Mouse (Mus musculus) C2C12 (cell line): ENCODE data around the gene Capn9. TPM values are rescaled to one million over a fixed set of nuclear protein-coding genes. Genes with fewer than 3 reads are reported as not detected.
A peak's percentile ranks its signal among the peaks of the same experiment; 100 is the strongest.

Source experiments
- H3K27me3 ChIP-seq: one replicate; pipeline ENCODE4 v1.6.1; 2011; ENCODE audit not compliant: control insufficient read depth, insufficient read depth, insufficient read length
- H3K36me3 ChIP-seq: one replicate; pipeline ENCODE4 v1.6.1; 2011; ENCODE audit not compliant: control insufficient read depth, insufficient read depth
- H3K4me3 ChIP-seq: one replicate; pipeline ENCODE4 v1.5.1; 2011; ENCODE audit warnings: mild to moderate bottlenecking, control low read depth; ENCODE audit not compliant: poor library complexity, insufficient read depth, severe bottlenecking
- H3K79me2 ChIP-seq: one replicate; pipeline ENCODE4 v1.6.1; 2011; ENCODE audit not compliant: control insufficient read depth, insufficient read depth
- H3K79me3 ChIP-seq: one replicate; pipeline ENCODE4 v1.6.1; 2011; ENCODE audit warnings: low read depth, control low read depth
- H3ac ChIP-seq: one replicate; pipeline ENCODE3; 2011; ENCODE audit warnings: low read depth; ENCODE audit not compliant: control insufficient read depth, insufficient read length
- CEBPB ChIP-seq: IDR thresholded peaks from one replicate; pipeline ENCODE4 v1.6.1; 2011; ENCODE audit warnings: low read depth, mild to moderate bottlenecking, control low read depth, moderate library complexity
- CTCF ChIP-seq: IDR thresholded peaks from one replicate; pipeline ENCODE4 v1.5.1; 2011; ENCODE audit not compliant: control insufficient read depth, insufficient read depth, insufficient read length
- FOSL1 ChIP-seq: IDR thresholded peaks from one replicate; pipeline ENCODE4 v1.8.0; 2011; ENCODE audit warnings: mild to moderate bottlenecking, low read length; ENCODE audit not compliant: poor library complexity, insufficient read depth, severe bottlenecking
- MAX ChIP-seq: IDR thresholded peaks from one replicate; pipeline ENCODE4 v1.6.1; 2011; ENCODE audit warnings: mild to moderate bottlenecking, control low read depth
- MYOD1 ChIP-seq: IDR thresholded peaks from one replicate; pipeline ENCODE4 v1.6.1; 2011; ENCODE audit warnings: low read depth; ENCODE audit not compliant: control insufficient read depth, insufficient read length
- MYOG ChIP-seq: IDR thresholded peaks from one replicate; pipeline ENCODE4 v1.6.1; 2011; ENCODE audit not compliant: control insufficient read depth, insufficient read length; ENCODE audit errors: extremely low read depth
- USF1 ChIP-seq: IDR thresholded peaks from one replicate; pipeline ENCODE4 v1.6.1; 2011; ENCODE audit warnings: low read depth, mild to moderate bottlenecking, control low read depth, moderate library complexity
- polyA plus RNA-seq: library from polyadenylated mRNA; unstranded; fragments of >200 nt; fragmentation: generic; extraction: Trizol; gene quantifications from one replicate; pipeline ENCODE4 v1.2.1, GENCODE M21; 2012; ENCODE audit warnings: missing spikeins

Gene Capn9
- polyA plus RNA-seq, 1 experiment: not detected

- TF ChIP-seq MAX (no peak), CTCF (no peak), MYOD1 (no peak), USF1 (no peak), CEBPB (no peak), FOSL1 (no peak), MYOG (no peak)
- H3ac ChIP-seq: peak overlapping the region; percentile 82
Measured at GRCm38 (mm10) chr8:124662446-124663111, 86.7 kb downstream of the Capn9 start.

GRCm38 (mm10) chr8:124663112-124663873 lies 87.4 kb downstream of the Capn9 start, which contains the start of gene 2310022B05Rik:
Gene 2310022B05Rik, minus strand, starts transcription at chr8:124663369.
- Histone ChIP-seq H3K79me3 (peaks cover 32% of the 10 kb centered on the region), H3K27me3 (no peaks in the 10 kb centered on the region), H3K4me3 (peak within 1 kb of the TSS; percentile 65), H3K79me2 (peaks cover 44% of the 10 kb centered on the region), H3K36me3 (peaks cover 6% of the 10 kb centered on the region), H3ac (peak within 1 kb of the TSS; percentile 82)
- no peak for TF ChIP-seq MAX
- no peak for TF ChIP-seq FOSL1
- no peak for TF ChIP-seq USF1
- no peak for TF ChIP-seq MYOD1
- no peak for TF ChIP-seq CTCF
- no peak for TF ChIP-seq CEBPB
- TF ChIP-seq MYOG: no peak

More at GRCm38 (mm10) chr8:124662446-124663111, 86.7 kb downstream of the Capn9 start:
- peak overlapping the region; percentile 65 for H3K4me3 ChIP-seq
- no peaks in the 10 kb centered on the region for H3K27me3 ChIP-seq
- peaks cover 51% of the 10 kb centered on the region for H3K79me2 ChIP-seq
- H3K79me3 ChIP-seq: peaks cover 38% of the 10 kb centered on the region
- H3K36me3 ChIP-seq: peaks cover 6% of the 10 kb centered on the region

- no peak overlapping the region for H3ac ChIP-seq
- no peak overlapping the region for H3K4me3 ChIP-seq
- H3K27me3 ChIP-seq: no peaks in the 10 kb centered on the region
- peaks cover 30% of the 10 kb centered on the region for H3K79me3 ChIP-seq
- TF ChIP-seq FOSL1: no peak
- TF ChIP-seq CTCF: no peak
- no peak for TF ChIP-seq CEBPB
- no peak for TF ChIP-seq MYOD1
- no peak for TF ChIP-seq MYOG
- no peak for TF ChIP-seq MAX
- no peak for TF ChIP-seq USF1
- peaks cover 38% of the 10 kb centered on the region for H3K79me2 ChIP-seq
- H3K36me3 ChIP-seq: peaks cover 6% of the 10 kb centered on the region
Measured at GRCm38 (mm10) chr8:124663874-124664230, 87.9 kb downstream of the Capn9 start.

DNA sequence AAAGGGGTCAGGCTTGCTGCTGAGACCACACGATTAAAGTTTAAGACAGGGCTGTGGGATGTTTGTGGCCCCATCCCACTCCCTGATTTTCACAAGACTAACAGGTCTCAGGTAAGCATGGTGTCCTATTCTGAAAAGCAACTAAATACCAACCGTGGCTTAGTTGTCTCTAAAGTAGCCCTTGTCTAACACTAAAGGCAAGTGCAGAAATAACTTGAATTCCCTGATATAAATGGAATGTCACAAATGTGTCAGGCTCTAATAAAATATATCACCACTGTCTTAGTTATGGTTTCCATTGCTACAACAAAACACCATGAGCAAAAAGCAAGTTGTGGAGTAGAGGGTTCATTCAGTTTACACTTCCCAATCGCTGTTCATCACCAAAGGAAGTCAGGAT lies 88.5 kb downstream of the Capn9 start:
- no peak for TF ChIP-seq FOSL1
- TF ChIP-seq CTCF: no peak
- no peak for TF ChIP-seq MAX
- TF ChIP-seq MYOG: no peak
- no peak for TF ChIP-seq MYOD1
- TF ChIP-seq CEBPB: no peak
- TF ChIP-seq USF1: no peak
- Histone ChIP-seq H3K4me3 (no peak overlapping the region), H3K79me3 (peaks cover 26% of the 10 kb centered on the region), H3K27me3 (no peaks in the 10 kb centered on the region), H3K36me3 (peaks cover 4% of the 10 kb centered on the region), H3ac (no peak overlapping the region), H3K79me2 (peaks cover 33% of the 10 kb centered on the region)

Other genes with a start within 250 kb of the Capn9 start
- gene Pgbd5, start 136.5 kb upstream of the Capn9 start, polyA plus RNA-seq: not detected
- gene Cog2, start 55.3 kb upstream of the Capn9 start, polyA plus RNA-seq: 27.6 TPM
- gene Agt, start 6.4 kb upstream of the Capn9 start, polyA plus RNA-seq: not detected
- 52.1 TPM for gene 2310022B05Rik, start 87.3 kb downstream of the Capn9 start, polyA plus RNA-seq
- gene Ttc13, start 145.9 kb downstream of the Capn9 start, polyA plus RNA-seq: 23.0 TPM
- gene Arv1, start 146.0 kb downstream of the Capn9 start, polyA plus RNA-seq: 11.4 TPM
- gene Fam89a, start 175.7 kb downstream of the Capn9 start, polyA plus RNA-seq: 1.5 TPM
- gene Trim67, start 217.0 kb downstream of the Capn9 start, polyA plus RNA-seq: not detected